Mouse (Mus musculus) thymus, adult 2 months (tissue): ENCODE data around the gene Gm3952. TPM values are rescaled to one million over a fixed set of nuclear protein-coding genes. Genes with fewer than 3 reads are reported as not detected.

ENCODE experiments used
- DNase-seq: peaks from one replicate; pipeline ENCODE4 v3.0.0; 2021
- H3K27ac ChIP-seq: fragments of 200-500 bp; 2 replicates; pipeline ENCODE4 v1.5.1; 2012; ENCODE audit warnings: low read length, control low read depth; ENCODE audit not compliant: control insufficient read depth, insufficient read depth
- H3K27me3 ChIP-seq: fragments of 200-500 bp; 2 replicates; pipeline ENCODE4 v1.6.1; 2012; ENCODE audit warnings: mild to moderate bottlenecking, low read length, moderate library complexity, mixed read lengths; ENCODE audit not compliant: control insufficient read depth, insufficient read depth
- H3K36me3 ChIP-seq: fragments of 200-500 bp; 2 replicates; pipeline ENCODE4 v1.6.1; 2012; ENCODE audit warnings: mild to moderate bottlenecking, low read length, moderate library complexity; ENCODE audit not compliant: control insufficient read depth, insufficient read depth
- H3K4me1 ChIP-seq: fragments of 200-500 bp; replicated peaks from 2 replicates; pipeline ENCODE4 v1.6.1; 2012; ENCODE audit warnings: low read length; ENCODE audit not compliant: control insufficient read depth, insufficient read depth
- H3K4me3 ChIP-seq: fragments of 200-500 bp; 2 replicates; pipeline ENCODE4 v1.5.1; 2012; ENCODE audit warnings: mild to moderate bottlenecking, low read length, control low read depth, moderate library complexity; ENCODE audit not compliant: control insufficient read depth, insufficient read depth
- CTCF ChIP-seq: fragments of 200-500 bp; IDR thresholded peaks from 2 replicates; pipeline ENCODE4 v1.5.1; 2012; ENCODE audit warnings: mild to moderate bottlenecking, control low read depth, low read length, moderate library complexity, borderline replicate concordance; ENCODE audit not compliant: control insufficient read depth, poor library complexity, insufficient read depth; ENCODE audit errors: extremely low read depth
- POLR2A ChIP-seq: fragments of 200-500 bp; IDR thresholded peaks from 2 replicates; pipeline ENCODE4 v1.6.1; 2012; ENCODE audit warnings: mild to moderate bottlenecking, low read length, control low read depth, moderate library complexity; ENCODE audit not compliant: control insufficient read depth, poor library complexity, insufficient read depth; ENCODE audit errors: extremely low read depth
- WGBS: fragments of 180-500 bp; shearing (Covaris S2); methylation state at CpG from one replicate; pipeline ENCODE4 v1.1.7; 2018; 5-methylcytosine and 5-hydroxymethylcytosine counted together
- polyA plus RNA-seq: library from polyadenylated mRNA; depleted of rRNA; stranded (reverse); fragments of >200 nt; gene quantifications from 2 replicates; pipeline ENCODE4 v1.2.3, GENCODE M21; 2012; rRNA removed

Gene Gm3952
- polyA plus RNA-seq: not detected in 2 replicates

- no peaks in the 10 kb centered on the region for H3K36me3 ChIP-seq
- H3K27ac ChIP-seq: no peak within 1 kb of the TSS
- DNase-seq: no peak
- no peaks in the 10 kb centered on the region for H3K27me3 ChIP-seq
- H3K4me3 ChIP-seq: no peak within 1 kb of the TSS
- H3K4me1 ChIP-seq: no peaks in the 10 kb centered on the region
- 85% methylated on average over 1 of the region's 1 CpGs for WGBS
- TF ChIP-seq POLR2A (no peak), CTCF (no peak)
These were observed at the start of gene Gm3952 for GRCm38 (mm10) chr8:128798594-128798993. Gene Gm3952 (minus strand): TSS chr8:128798694.

- WGBS: 37% methylated on average over 5 of the region's 5 CpGs
These were observed 45.3 kb upstream of the Gm3952 start for GRCm38 (mm10) chr8:128843749-128844148.

GRCm38 (mm10) chr8:128812521-128812920, 14.0 kb upstream of the Gm3952 start:
- Histone ChIP-seq H3K4me1 (no peaks in the 10 kb centered on the region), H3K36me3 (no peaks in the 10 kb centered on the region), H3K4me3 (no peak overlapping the region), H3K27me3 (no peaks in the 10 kb centered on the region), H3K27ac (no peak overlapping the region)
- TF ChIP-seq POLR2A (no peak), CTCF (no peak)
- WGBS: 70% methylated on average over 4 of the region's 4 CpGs
- DNase-seq: no peak

More at GRCm38 (mm10) chr8:128843749-128844148, 45.3 kb upstream of the Gm3952 start:
- TF ChIP-seq POLR2A: no peak
- TF ChIP-seq CTCF: no peak
- no peak overlapping the region for H3K27ac ChIP-seq
- H3K4me1 ChIP-seq: no peaks in the 10 kb centered on the region
- no peaks in the 10 kb centered on the region for H3K27me3 ChIP-seq
- H3K36me3 ChIP-seq: no peaks in the 10 kb centered on the region
- DNase-seq: no peak
- no peak overlapping the region for H3K4me3 ChIP-seq

- H3K27ac ChIP-seq: no peak overlapping the region
- H3K4me3 ChIP-seq: no peak overlapping the region
- TF ChIP-seq CTCF (no peak), POLR2A (no peak)
- no peaks in the 10 kb centered on the region for H3K27me3 ChIP-seq
- peaks cover 33% of the 10 kb centered on the region for H3K36me3 ChIP-seq
- 98% methylated on average over 3 of the region's 3 CpGs for WGBS
- no peak for DNase-seq
- H3K4me1 ChIP-seq: no peaks in the 10 kb centered on the region
These were observed 62.8 kb downstream of the Gm3952 start for GRCm38 (mm10) chr8:128735692-128736091.

GRCm38 (mm10) chr8:128734118-128734517, 64.4 kb downstream of the Gm3952 start:
- TF ChIP-seq CTCF (no peak), POLR2A (no peak)
- peaks cover 39% of the 10 kb centered on the region for H3K36me3 ChIP-seq
- H3K4me1 ChIP-seq: no peaks in the 10 kb centered on the region
- no peak for DNase-seq
- WGBS: 94% methylated on average over 3 of the region's 3 CpGs
- no peak overlapping the region for H3K4me3 ChIP-seq
- H3K27me3 ChIP-seq: no peaks in the 10 kb centered on the region
- H3K27ac ChIP-seq: no peak overlapping the region

GRCm38 (mm10) chr8:128732254-128732653, 66.2 kb downstream of the Gm3952 start:
- Histone ChIP-seq H3K27me3 (no peaks in the 10 kb centered on the region), H3K27ac (no peak overlapping the region), H3K4me3 (no peak overlapping the region), H3K36me3 (peaks cover 46% of the 10 kb centered on the region), H3K4me1 (no peaks in the 10 kb centered on the region)
- 99% methylated on average over 2 of the region's 2 CpGs for WGBS
- no peak for TF ChIP-seq POLR2A
- TF ChIP-seq CTCF: no peak
- no peak for DNase-seq

- H3K27ac ChIP-seq: no peak overlapping the region
- WGBS: 90% methylated on average over 1 of the region's 1 CpGs
- no peaks in the 10 kb centered on the region for H3K4me1 ChIP-seq
- no peak for DNase-seq
- TF ChIP-seq POLR2A (no peak), CTCF (no peak)
- H3K36me3 ChIP-seq: peaks cover 57% of the 10 kb centered on the region
- H3K27me3 ChIP-seq: no peaks in the 10 kb centered on the region
- no peak overlapping the region for H3K4me3 ChIP-seq
These were observed 71.3 kb downstream of the Gm3952 start for GRCm38 (mm10) chr8:128727213-128727612.
